Mouse (Mus musculus) ES-Bruce4 (cell line): ENCODE measurements around the gene Zfp740.

Experiments used
- CTCF ChIP-seq: IDR thresholded peaks from one replicate; pipeline ENCODE4 v1.8.1; 2011; ENCODE audit warnings: low read depth, low read length
- POLR2A ChIP-seq: IDR thresholded peaks from one replicate; pipeline ENCODE4 v1.8.1; 2011; ENCODE audit warnings: low read length; ENCODE audit not compliant: insufficient read depth

GRCm38 (mm10) chr15:102192820-102193386 lies 10.1 kb upstream of the Zfp740 start:
- TF ChIP-seq POLR2A = no peak
- no peak for TF ChIP-seq CTCF
